In genomic region chr2:61577696-61578062, GRCm38 (mm10) we compare ENCODE assay signal across 15 mouse cellular contexts. TPM values are rescaled to one million over a fixed set of nuclear protein-coding genes. Genes with fewer than 3 reads are reported as not detected.
DNase-seq lines count a peak whose midpoint lies in the region; ATAC-seq and TF ChIP-seq lines count a peak whose summit lies in the region.
"Had no signal": no experiment of that assay in that cellular context is flagged by ENCODE, and none has a peak within 500 bp of the region (broad histone marks: within the 10 kb centered on the region; RNA-seq: fewer than 3 reads in every experiment).

No protein-coding gene starts in this region.

- H3K27me3 ChIP-seq in heart, adult 2 months (ENCODE audit: control insufficient read depth, insufficient read depth, low read length): no peaks in the 10 kb centered on the region
- H3K27me3 ChIP-seq in heart, embryonic 11.5 days (ENCODE audit: control insufficient read depth, insufficient read depth, low read length): no peaks in the 10 kb centered on the region
- no peaks in the 10 kb centered on the region for H3K27me3 ChIP-seq in hindbrain, embryonic 11.5 days (ENCODE audit: control insufficient read depth, insufficient read depth, low read length)
- H3K27me3 ChIP-seq: hindbrain, embryonic 15.5 days; midbrain, embryonic 15.5 days; neural tube, embryonic 12.5 days had no signal

- no peak for TF ChIP-seq EP300 in heart, adult 2 months (IDR thresholded peaks at IDR 0.05; ENCODE audit: insufficient read depth, low read depth, low read length)

- no peak for ATAC-seq in heart, embryonic 11.5 days (replicated peaks; ENCODE audit: insufficient number of reproducible peaks, low FRiP score, low TSS enrichment)
- no peak for ATAC-seq in hindbrain, embryonic 11.5 days (ENCODE audit: low FRiP score)
- ATAC-seq: midbrain, embryonic 15.5 days had no signal

- no peaks in the 10 kb centered on the region for H3K36me3 ChIP-seq in heart, adult 2 months (ENCODE audit: control insufficient read depth, insufficient read depth, low read length)
- no peaks in the 10 kb centered on the region for H3K36me3 ChIP-seq in heart, embryonic 11.5 days (ENCODE audit: control insufficient read depth, insufficient read depth, low read length)
- no peaks in the 10 kb centered on the region for H3K36me3 ChIP-seq in hindbrain, embryonic 11.5 days (ENCODE audit: control insufficient read depth, insufficient read depth, low read length)
- H3K36me3 ChIP-seq: hindbrain, embryonic 15.5 days; midbrain, embryonic 15.5 days; neural tube, embryonic 12.5 days had no signal

- H3K4me2 ChIP-seq in heart, embryonic 11.5 days: no peak overlapping the region
- H3K4me2 ChIP-seq in hindbrain, embryonic 11.5 days (replicated peaks; ENCODE audit: low read depth, low read length): no peak overlapping the region
- H3K4me2 ChIP-seq: hindbrain, embryonic 15.5 days; midbrain, embryonic 15.5 days; neural tube, embryonic 12.5 days had no signal

- no peaks in the 10 kb centered on the region for H3K9me3 ChIP-seq in heart, embryonic 11.5 days (replicated peaks; ENCODE audit: control insufficient read depth, low read length)
- no peaks in the 10 kb centered on the region for H3K9me3 ChIP-seq in hindbrain, embryonic 11.5 days (ENCODE audit: control insufficient read depth, low read length)
- H3K9me3 ChIP-seq: hindbrain, embryonic 15.5 days; midbrain, embryonic 15.5 days; neural tube, embryonic 12.5 days had no signal

- no peaks in the 10 kb centered on the region for H3K4me1 ChIP-seq in heart, adult 2 months (ENCODE audit: control insufficient read depth, insufficient read depth, low read length)
- no peaks in the 10 kb centered on the region for H3K4me1 ChIP-seq in heart, embryonic 11.5 days (ENCODE audit: control insufficient read depth, insufficient read depth, low read length)
- H3K4me1 ChIP-seq in hindbrain, embryonic 11.5 days (replicated peaks; ENCODE audit: control insufficient read depth, insufficient read depth, low read length): no peaks in the 10 kb centered on the region
- H3K4me1 ChIP-seq: hindbrain, embryonic 15.5 days; midbrain, embryonic 15.5 days; neural tube, embryonic 12.5 days had no signal

- H3K4me3 ChIP-seq in heart, adult 2 months: no peak overlapping the region
- H3K4me3 ChIP-seq in heart, embryonic 11.5 days (ENCODE audit: low read depth, low read length): no peak overlapping the region
- H3K4me3 ChIP-seq in hindbrain, embryonic 11.5 days (ENCODE audit: low read depth, low read length): no peak overlapping the region
- H3K4me3 ChIP-seq: hindbrain, embryonic 15.5 days; midbrain, embryonic 15.5 days; neural tube, embryonic 12.5 days had no signal

- intact Hi-C loops in heart, adult 2 months (cut with DNase I): no loop called here

- peak; percentile 42 for TF ChIP-seq CTCF in heart, adult 2 months (IDR thresholded peaks at IDR 0.05)

- H3K9ac ChIP-seq in heart, adult 2 months (ENCODE audit: low read depth, low read length): no peak overlapping the region
- no peak overlapping the region for H3K9ac ChIP-seq in heart, embryonic 11.5 days (ENCODE audit: low read depth, low read length)
- H3K9ac ChIP-seq in hindbrain, embryonic 11.5 days (ENCODE audit: low read depth, low read length): no peak overlapping the region
- H3K9ac ChIP-seq: hindbrain, embryonic 15.5 days; midbrain, embryonic 15.5 days; neural tube, embryonic 12.5 days had no signal

- no peak for TF ChIP-seq POLR2A in heart, adult 2 months (IDR thresholded peaks at IDR 0.05; ENCODE audit: insufficient read depth, low read depth, low read length)

- H3K27ac ChIP-seq in heart, adult 2 months: no peak overlapping the region
- H3K27ac ChIP-seq in heart, embryonic 11.5 days (ENCODE audit: low read depth, low read length): no peak overlapping the region
- no peak overlapping the region for H3K27ac ChIP-seq in hindbrain, embryonic 11.5 days (ENCODE audit: low read depth, low read length)
- H3K27ac ChIP-seq: hindbrain, embryonic 15.5 days; midbrain, embryonic 15.5 days; neural tube, embryonic 12.5 days had no signal

- H3K79me2 ChIP-seq in heart, adult 2 months (replicated peaks; ENCODE audit: control insufficient read depth, insufficient read depth, low read length): no peaks in the 10 kb centered on the region

- WGBS in heart, adult 2 months: 42% methylated on average over 7 of the region's 7 CpGs
- 61% methylated on average over 7 of the region's 7 CpGs for WGBS in heart, embryonic 11.5 days (ENCODE audit: insufficient replicate concordance)
- WGBS in hindbrain, embryonic 11.5 days: 68% methylated on average over 7 of the region's 7 CpGs

- DNase-seq in heart, adult 2 months: peak in 1 of 2 experiments; percentile 18
- peak; percentile 27 to 49 for DNase-seq in spleen, adult 18-20 months
- no peak for DNase-seq in spleen, adult 12 weeks (ENCODE audit: low spot score)
- DNase-seq in R1 (ENCODE audit: low read depth, low spot score) (peak; percentile 56), liver (no peak)
- DNase-seq in lung, postnatal 25 days (ENCODE audit: low spot score): peak; percentile 14
- no peak for DNase-seq in hindbrain, embryonic 11.5 days (ENCODE audit: low spot score)
- DNase-seq: adrenal gland, adult 8-10 months; cerebellum, postnatal 36 days; kidney, adult 8-10 months; layer of hippocampus, adult 9-11 months had no signal

RNA-seq across cellular contexts. Expression of gene Tank, which starts 0.7 kb away (rescaled TPM):
- total RNA-seq in heart, adult 2 months (2021): 10 to 100 TPM; 18.7 to 19.9 TPM
- polyA plus RNA-seq in heart, adult 2 months (2012; rRNA removed): 6.2 and 12.9 TPM in 2 replicates
- 27.3 TPM in 2 replicates for polyA plus RNA-seq in heart, embryonic 11.5 days (2014; fragmentation: Nextera tagmentation; extraction: Ambion mirVana)
- 35.8 and 36.7 TPM in 2 replicates for polyA plus RNA-seq in hindbrain, embryonic 11.5 days (2014; fragmentation: Nextera tagmentation; extraction: Ambion mirVana)

Comparison
In these comparisons a context has a peak if more than half of its experiments do, and no peak if none do; other contexts are left out.
1. DNase-seq: peak in spleen, adult 18-20 months (2 of 2), R1 (single experiment) and lung, postnatal 25 days (single experiment); none in spleen, adult 12 weeks (single experiment), liver (single experiment) and hindbrain, embryonic 11.5 days (single experiment).